Mouse (Mus musculus) lung, postnatal 25 days (tissue): ENCODE measurements at regions not wholly inside any gene's neighbourhood (a gene's known extent, or its start where the extent isn't known, plus 50 kb on each side); places are given as distances from the start of the nearest gene placed in this dataset.

Source experiments
- DNase-seq: peaks from one replicate; pipeline ENCODE4 v3.0.0; 2022; ENCODE audit warnings: low spot score

GRCm38 (mm10) chr2:179354866-179355265 lies 87.4 kb upstream of the Cdh4 start:
- no peak for DNase-seq

DNA sequence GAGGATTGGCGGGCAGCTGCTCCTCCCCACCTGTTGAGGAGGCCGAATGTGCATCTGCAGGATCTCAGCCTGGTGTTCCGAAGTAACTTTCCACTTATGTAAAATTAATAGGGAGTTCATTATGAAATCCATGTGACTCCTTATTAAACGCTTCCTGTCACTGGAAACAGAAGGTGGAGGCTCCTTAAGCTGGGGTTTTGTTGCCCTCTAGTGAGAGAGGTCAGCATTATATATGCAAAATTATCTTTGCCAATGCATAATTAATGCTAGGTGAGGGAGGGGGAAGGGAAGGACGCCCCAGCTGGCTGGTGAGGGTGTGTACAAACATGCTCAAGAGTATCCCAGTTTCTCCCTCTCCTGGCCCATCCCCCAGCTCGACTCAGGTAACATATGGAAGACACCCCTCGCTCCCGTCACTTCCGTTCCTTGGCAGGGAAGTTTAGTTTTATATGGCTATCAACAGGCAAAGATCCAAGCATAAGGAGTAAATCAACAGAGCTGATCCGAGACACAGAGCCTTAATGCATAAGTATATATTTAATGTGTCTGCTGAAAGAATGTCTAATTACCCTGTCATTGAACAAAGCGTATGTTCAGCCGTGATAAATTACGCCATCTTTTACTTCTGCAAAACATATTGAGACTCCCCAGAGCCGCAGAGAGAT lies 71.2 kb upstream of the Cdh4 start:
- no peak for DNase-seq

GRCm38 (mm10) chr2:179371553-179371952 lies 70.7 kb upstream of the Cdh4 start:
- no peak for DNase-seq

DNA sequence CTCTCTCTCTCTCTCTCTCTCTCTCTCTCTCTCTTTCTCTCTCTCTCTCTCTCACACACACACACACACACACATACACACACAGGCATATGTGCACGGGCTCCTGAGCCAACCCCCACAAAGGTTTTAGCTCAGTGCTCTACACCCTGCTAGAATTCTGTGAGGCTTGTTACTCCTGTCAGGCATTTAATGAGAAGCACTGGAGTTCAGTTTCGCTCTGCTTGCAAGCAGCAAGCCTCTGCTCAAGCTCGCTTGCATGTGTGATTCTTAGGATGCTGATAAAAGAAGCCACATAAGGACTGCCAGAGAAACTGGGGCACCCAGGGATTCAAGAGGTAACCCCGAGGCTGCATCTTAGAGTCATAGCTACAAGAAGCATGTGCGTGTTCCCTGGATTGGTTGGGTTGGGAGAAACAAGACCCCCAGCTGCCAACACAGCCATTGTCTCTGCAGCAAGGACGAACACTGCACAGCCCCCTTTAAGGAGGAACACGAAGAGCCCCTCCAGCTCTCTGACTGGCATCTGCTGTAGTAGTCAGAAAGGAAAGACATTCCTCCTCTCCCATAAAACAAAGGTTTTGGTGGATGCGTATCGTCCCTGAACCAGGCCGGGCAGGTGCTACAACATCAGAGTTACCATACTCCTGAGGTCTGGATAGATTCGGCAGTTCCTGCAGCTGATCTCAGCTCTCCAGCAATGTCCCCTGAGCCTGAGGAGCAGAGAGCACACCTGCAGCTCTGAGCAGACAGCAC lies 62.4 kb upstream of the Cdh4 start:
- no peak for DNase-seq

DNA sequence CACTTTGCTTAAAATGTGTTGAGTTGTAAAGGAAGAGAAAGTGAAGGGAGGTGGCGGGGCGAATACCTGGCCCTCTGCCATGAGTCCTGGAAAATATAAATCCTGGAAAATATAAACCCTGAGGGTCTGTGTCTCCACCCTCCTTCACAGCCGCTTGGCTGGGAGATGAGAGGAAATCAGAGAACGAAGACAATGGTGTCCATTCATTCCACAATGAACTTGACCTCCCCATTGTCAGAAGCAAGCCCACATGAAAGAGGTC lies 61.9 kb upstream of the Cdh4 start:
- no peak for DNase-seq

- no peak for DNase-seq
Measured at GRCm38 (mm10) chr2:179381916-179382315, 60.3 kb upstream of the Cdh4 start.

- peak; percentile 12 for DNase-seq
Measured at GRCm38 (mm10) chr2:179382594-179382993, 59.6 kb upstream of the Cdh4 start.

GRCm38 (mm10) chr2:179386871-179387270 lies 55.4 kb upstream of the Cdh4 start:
- DNase-seq, result no peak

- no peak for DNase-seq
Measured at GRCm38 (mm10) chr2:179390486-179390885, 51.7 kb upstream of the Cdh4 start.

DNA sequence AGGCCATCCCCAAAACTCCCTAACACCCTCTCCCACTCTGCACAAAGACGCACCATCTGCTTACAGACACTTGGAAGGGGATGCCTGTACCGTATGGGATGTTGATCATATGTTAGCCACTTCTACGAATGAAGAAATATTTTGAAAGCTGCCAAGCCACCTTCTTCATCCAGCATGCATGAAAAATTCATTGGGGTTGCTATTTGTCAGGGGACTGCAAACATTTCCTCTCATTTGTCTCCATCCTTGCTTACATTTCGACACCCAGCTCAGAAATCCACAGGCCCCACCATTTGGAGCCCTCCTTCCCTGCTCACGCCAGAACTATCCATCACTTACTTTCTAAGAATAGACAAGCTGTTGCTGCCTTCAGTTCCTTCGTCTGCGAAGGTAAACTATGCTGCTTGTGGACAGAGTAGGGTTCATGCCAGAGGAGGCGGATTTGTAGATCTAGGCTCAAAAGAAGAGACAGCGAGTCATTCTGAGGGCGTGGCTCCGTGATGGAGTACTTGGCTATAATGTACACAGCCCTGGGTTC lies 51.2 kb upstream of the Cdh4 start:
- DNase-seq, result no peak
